Mouse (Mus musculus): ENCODE data around the gene Cracr2a. TPM values are rescaled to one million over a fixed set of nuclear protein-coding genes. Genes with fewer than 3 reads are reported as not detected.
"Not testable (repeated sequence)": the region's sequence is repeated elsewhere in the genome, so short reads cannot be mapped to it uniquely, and the experiment has no call there.

Gene Cracr2a
- polyA plus RNA-seq (2014; fragmentation: Nextera tagmentation; extraction: Ambion mirVana) = 1.0 and 1.1 TPM in 2 replicates

GRCm38 (mm10) chr6:127561231-127562020 is at the start of gene Cracr2a:
Gene Cracr2a, plus strand, starts transcription at chr6:127561338.
- Histone ChIP-seq H3K27ac (replicated peaks; ENCODE audit: low read depth, low read length) (peak within 1 kb of the TSS; percentile 59), H3K4me1 (ENCODE audit: control insufficient read depth, insufficient read depth, low read length) (peaks cover 5% of the 10 kb centered on the region; the same call in 1 of the 2 replicates), H3K9me3 (ENCODE audit: control insufficient read depth, low read length) (no peaks in the 10 kb centered on the region), H3K9ac (ENCODE audit: low read depth, low read length) (peak within 1 kb of the TSS; percentile 64), H3K4me2 (ENCODE audit: low read depth, low read length) (peak within 1 kb of the TSS; percentile 83), H3K36me3 (ENCODE audit: control insufficient read depth, insufficient read depth, low read length) (no peaks in the 10 kb centered on the region), H3K4me3 (ENCODE audit: low read depth, low read length) (peak within 1 kb of the TSS; percentile 54), H3K27me3 (replicated peaks; ENCODE audit: control insufficient read depth, insufficient read depth, low read length) (no peaks in the 10 kb centered on the region)
- DNase-seq (ENCODE audit: low spot score) = peak; percentile 86
- ATAC-seq (ENCODE audit: low read depth) = peak; percentile 94
- WGBS = 0% methylated on average over 16 of the region's 22 CpGs

GRCm38 (mm10) chr6:127513776-127514175 is 47.4 kb upstream of the Cracr2a start:
- H3K27me3 ChIP-seq (replicated peaks; ENCODE audit: control insufficient read depth, insufficient read depth, low read length); DNase-seq (ENCODE audit: low spot score); H3K4me1 ChIP-seq (ENCODE audit: control insufficient read depth, insufficient read depth, low read length); H3K4me2 ChIP-seq (ENCODE audit: low read depth, low read length); H3K27ac ChIP-seq (replicated peaks; ENCODE audit: low read depth, low read length); H3K4me3 ChIP-seq (ENCODE audit: low read depth, low read length); H3K9me3 ChIP-seq (ENCODE audit: control insufficient read depth, low read length); H3K36me3 ChIP-seq (ENCODE audit: control insufficient read depth, insufficient read depth, low read length); ATAC-seq (ENCODE audit: low read depth); H3K9ac ChIP-seq (ENCODE audit: low read depth, low read length): not testable (repeated sequence)
- 90% methylated on average over 5 of the region's 12 CpGs for WGBS

GRCm38 (mm10) chr6:127521176-127521575 is 40.0 kb upstream of the Cracr2a start:
- no peaks in the 10 kb centered on the region for H3K4me1 ChIP-seq (ENCODE audit: control insufficient read depth, insufficient read depth, low read length)
- H3K4me3 ChIP-seq (ENCODE audit: low read depth, low read length) = no peak overlapping the region
- no peaks in the 10 kb centered on the region for H3K9me3 ChIP-seq (ENCODE audit: control insufficient read depth, low read length)
- no peak for DNase-seq (ENCODE audit: low spot score)
- no peak overlapping the region for H3K9ac ChIP-seq (ENCODE audit: low read depth, low read length)
- no peaks in the 10 kb centered on the region for H3K27me3 ChIP-seq (replicated peaks; ENCODE audit: control insufficient read depth, insufficient read depth, low read length)
- no peak for ATAC-seq (ENCODE audit: low read depth)
- no peak overlapping the region for H3K27ac ChIP-seq (replicated peaks; ENCODE audit: low read depth, low read length)
- H3K36me3 ChIP-seq (ENCODE audit: control insufficient read depth, insufficient read depth, low read length) = no peaks in the 10 kb centered on the region
- WGBS = 65% methylated on average over 8 of the region's 8 CpGs
- no peak overlapping the region for H3K4me2 ChIP-seq (ENCODE audit: low read depth, low read length)

DNA sequence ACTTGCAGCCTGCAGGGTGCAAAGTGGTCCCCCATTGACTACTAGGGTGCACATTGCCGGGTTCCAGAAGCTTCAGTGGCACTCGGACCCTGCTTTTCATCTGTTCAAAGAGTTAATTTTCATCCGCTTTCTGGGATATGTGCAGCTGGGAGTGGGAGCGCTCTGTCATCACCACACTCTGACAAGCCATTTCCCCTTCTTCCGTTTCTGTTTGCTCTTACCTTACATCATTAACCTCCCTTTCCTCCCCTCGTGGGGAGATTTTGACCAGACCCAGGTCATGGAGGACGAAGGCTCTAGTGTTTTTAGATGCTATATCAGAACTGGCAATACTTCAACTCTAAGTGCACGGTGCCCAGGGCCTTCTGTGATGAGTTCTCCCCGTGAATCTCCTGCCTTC is 38.8 kb upstream of the Cracr2a start:
- Histone ChIP-seq H3K4me3 (ENCODE audit: low read depth, low read length) (no peak overlapping the region), H3K27me3 (replicated peaks; ENCODE audit: control insufficient read depth, insufficient read depth, low read length) (no peaks in the 10 kb centered on the region), H3K36me3 (ENCODE audit: control insufficient read depth, insufficient read depth, low read length) (no peaks in the 10 kb centered on the region), H3K9ac (ENCODE audit: low read depth, low read length) (no peak overlapping the region), H3K4me1 (ENCODE audit: control insufficient read depth, insufficient read depth, low read length) (no peaks in the 10 kb centered on the region), H3K4me2 (ENCODE audit: low read depth, low read length) (no peak overlapping the region), H3K9me3 (ENCODE audit: control insufficient read depth, low read length) (no peaks in the 10 kb centered on the region), H3K27ac (replicated peaks; ENCODE audit: low read depth, low read length) (no peak overlapping the region)
- DNase-seq (ENCODE audit: low spot score) = no peak
- ATAC-seq (ENCODE audit: low read depth) = no peak
- WGBS = 39% methylated on average over 9 of the region's 9 CpGs

DNA sequence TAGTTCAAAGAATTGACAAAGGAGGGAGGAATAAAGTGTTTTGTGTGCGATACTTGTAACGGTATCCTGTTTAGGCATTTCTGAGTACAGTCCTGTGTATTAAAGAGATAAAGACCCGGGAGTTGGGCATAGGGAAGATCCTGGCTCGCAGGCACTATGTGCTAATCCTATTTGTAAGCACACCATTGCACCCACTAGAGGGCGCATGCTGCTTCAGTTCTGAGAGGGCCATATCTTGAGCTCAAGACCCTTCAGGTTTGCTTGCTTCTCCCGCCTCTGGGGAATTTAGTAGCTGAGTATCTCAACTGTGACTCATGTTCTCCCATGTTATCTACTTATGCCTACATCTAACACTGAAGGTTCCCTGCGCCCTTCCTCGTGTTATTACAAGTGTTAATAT is 36.7 kb upstream of the Cracr2a start:
- ATAC-seq (ENCODE audit: low read depth) = no peak

DNA sequence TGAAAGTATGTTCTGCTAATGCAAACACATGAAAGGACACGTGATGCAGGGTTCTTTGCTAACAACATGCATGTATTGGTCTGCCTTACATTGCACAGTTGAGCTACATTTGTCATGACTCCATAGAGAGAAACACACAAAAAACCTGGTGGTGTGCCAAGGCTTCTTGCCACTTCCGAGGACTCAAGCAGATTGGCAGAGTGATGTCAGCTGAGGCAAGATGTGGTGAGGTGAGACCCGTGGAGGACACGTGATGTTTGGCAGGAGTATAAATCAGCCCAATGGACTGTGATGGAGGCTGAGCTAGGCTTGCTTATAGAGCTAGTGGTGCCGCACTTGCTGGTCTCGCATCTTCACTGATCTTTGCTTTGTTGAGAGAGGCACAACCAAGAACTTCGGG is 32.5 kb upstream of the Cracr2a start:
- DNase-seq (ENCODE audit: low spot score) (no peak), ATAC-seq (ENCODE audit: low read depth) (no peak)
- H3K27me3 ChIP-seq (replicated peaks; ENCODE audit: control insufficient read depth, insufficient read depth, low read length) = no peaks in the 10 kb centered on the region
- H3K4me2 ChIP-seq (ENCODE audit: low read depth, low read length) = no peak overlapping the region
- no peak overlapping the region for H3K27ac ChIP-seq (replicated peaks; ENCODE audit: low read depth, low read length)
- H3K9me3 ChIP-seq (ENCODE audit: control insufficient read depth, low read length) = no peaks in the 10 kb centered on the region
- no peaks in the 10 kb centered on the region for H3K36me3 ChIP-seq (ENCODE audit: control insufficient read depth, insufficient read depth, low read length)
- H3K4me1 ChIP-seq (ENCODE audit: control insufficient read depth, insufficient read depth, low read length) = no peaks in the 10 kb centered on the region
- 83% methylated on average over 7 of the region's 7 CpGs for WGBS
- no peak overlapping the region for H3K4me3 ChIP-seq (ENCODE audit: low read depth, low read length)
- no peak overlapping the region for H3K9ac ChIP-seq (ENCODE audit: low read depth, low read length)

More for the DNA sequence above, 36.7 kb upstream of the Cracr2a start:
- Histone ChIP-seq H3K36me3 (ENCODE audit: control insufficient read depth, insufficient read depth, low read length) (no peaks in the 10 kb centered on the region), H3K27ac (replicated peaks; ENCODE audit: low read depth, low read length) (no peak overlapping the region), H3K4me3 (ENCODE audit: low read depth, low read length) (no peak overlapping the region), H3K9ac (ENCODE audit: low read depth, low read length) (no peak overlapping the region), H3K4me1 (ENCODE audit: control insufficient read depth, insufficient read depth, low read length) (no peaks in the 10 kb centered on the region), H3K27me3 (replicated peaks; ENCODE audit: control insufficient read depth, insufficient read depth, low read length) (no peaks in the 10 kb centered on the region), H3K9me3 (ENCODE audit: control insufficient read depth, low read length) (no peaks in the 10 kb centered on the region), H3K4me2 (ENCODE audit: low read depth, low read length) (no peak overlapping the region)
- peak; percentile 85 for DNase-seq (ENCODE audit: low spot score)
- 42% methylated on average over 8 of the region's 8 CpGs for WGBS

DNA sequence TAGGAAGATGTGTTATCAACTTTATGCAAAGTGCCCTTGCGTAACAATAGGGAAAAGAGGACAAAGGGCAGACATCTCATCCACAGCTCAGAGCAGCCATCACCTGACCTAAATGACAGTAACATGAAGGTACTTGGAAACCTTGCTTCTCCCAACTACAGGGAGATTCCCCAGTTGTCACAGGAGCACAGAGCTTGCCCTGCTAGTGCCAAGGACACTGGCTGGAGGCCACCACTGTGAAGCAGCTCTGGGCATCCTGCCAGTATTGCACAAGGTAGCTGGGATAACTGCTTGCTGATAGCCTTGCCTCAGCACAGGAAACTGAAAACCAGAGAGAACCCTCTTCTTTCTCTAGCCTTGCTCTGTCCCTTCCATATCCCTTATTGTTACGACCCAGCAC is 31.7 kb upstream of the Cracr2a start:
- H3K4me3 ChIP-seq (ENCODE audit: low read depth, low read length) = no peak overlapping the region
- no peaks in the 10 kb centered on the region for H3K9me3 ChIP-seq (ENCODE audit: control insufficient read depth, low read length)
- WGBS = 75% methylated on average over 2 of the region's 2 CpGs
- DNase-seq (ENCODE audit: low spot score) (peak; percentile 70), ATAC-seq (ENCODE audit: low read depth) (peak; percentile 12; the same call in 1 of the 2 replicates)
- H3K9ac ChIP-seq (ENCODE audit: low read depth, low read length) = no peak overlapping the region
- no peaks in the 10 kb centered on the region for H3K36me3 ChIP-seq (ENCODE audit: control insufficient read depth, insufficient read depth, low read length)
- no peak overlapping the region for H3K4me2 ChIP-seq (ENCODE audit: low read depth, low read length)
- no peaks in the 10 kb centered on the region for H3K27me3 ChIP-seq (replicated peaks; ENCODE audit: control insufficient read depth, insufficient read depth, low read length)
- no peaks in the 10 kb centered on the region for H3K4me1 ChIP-seq (ENCODE audit: control insufficient read depth, insufficient read depth, low read length)
- no peak overlapping the region for H3K27ac ChIP-seq (replicated peaks; ENCODE audit: low read depth, low read length)

DNA sequence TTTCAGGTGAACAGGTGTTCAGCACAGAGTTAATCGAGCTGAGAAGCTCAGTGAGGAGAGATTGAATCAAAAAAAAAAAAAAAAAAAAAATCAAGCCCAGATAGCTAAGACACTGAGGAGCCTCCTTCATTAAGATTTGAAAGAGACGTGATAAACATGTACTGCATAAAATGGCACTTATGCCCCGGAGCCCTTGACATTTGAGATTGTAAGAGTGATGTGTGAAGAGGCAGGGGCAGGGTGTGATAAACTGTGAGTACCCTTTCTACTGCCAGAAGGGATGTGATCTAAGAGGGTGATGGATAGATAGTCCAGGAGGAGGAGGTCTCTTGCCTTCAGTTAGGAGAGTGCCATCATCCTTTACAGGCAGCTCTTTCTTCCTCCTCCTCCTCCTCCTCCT is 30.9 kb upstream of the Cracr2a start:
- no peak for ATAC-seq (ENCODE audit: low read depth)
- H3K4me2 ChIP-seq (ENCODE audit: low read depth, low read length) = no peak overlapping the region
- WGBS = 63% methylated on average over 3 of the region's 3 CpGs
- H3K27ac ChIP-seq (replicated peaks; ENCODE audit: low read depth, low read length) = no peak overlapping the region
- H3K9me3 ChIP-seq (ENCODE audit: control insufficient read depth, low read length) = no peaks in the 10 kb centered on the region
- no peak overlapping the region for H3K4me3 ChIP-seq (ENCODE audit: low read depth, low read length)
- no peak overlapping the region for H3K9ac ChIP-seq (ENCODE audit: low read depth, low read length)
- H3K36me3 ChIP-seq (ENCODE audit: control insufficient read depth, insufficient read depth, low read length) = no peaks in the 10 kb centered on the region
- H3K4me1 ChIP-seq (ENCODE audit: control insufficient read depth, insufficient read depth, low read length) = no peaks in the 10 kb centered on the region
- H3K27me3 ChIP-seq (replicated peaks; ENCODE audit: control insufficient read depth, insufficient read depth, low read length) = no peaks in the 10 kb centered on the region
- no peak for DNase-seq (ENCODE audit: low spot score)

Data from embryonic facial prominence, embryonic 14.5 days (tissue).